Mouse (Mus musculus) left cerebral cortex, postnatal 10 days (tissue): ENCODE data around the gene Gm28557. TPM values are rescaled to one million over a fixed set of nuclear protein-coding genes. Genes with fewer than 3 reads are reported as not detected.

Experiments used
- DNase-seq, 2 experiments: peaks; one replicate each; pipeline ENCODE4 v3.0.0; 2021 to 2022; ENCODE audit warnings: low spot score in 2 of 2, mixed read lengths in 1 of 2; ENCODE audit errors: extremely low spot score in 1 of 2
- intact Hi-C: fragments of 180-260 bp; cut with DNase I; formaldehyde crosslinking; loops from one replicate; pipeline ENCODE4 v1.15.1; 2025
- total RNA-seq, 2 experiments: library from RNA; stranded (reverse); gene quantifications; 2 replicates each; pipeline ENCODE4 v1.2.3; 2021

The Gm28557 gene
- total RNA-seq, 2 experiments from 2014 or later, result 1.2 to 1.7 TPM

GRCm38 (mm10) chr13:67060161-67060785 lies 48.1 kb downstream of the Gm28557 start:
- no peak for DNase-seq
- intact Hi-C loops, result no loop called here

Other genes starting within 250 kb of the Gm28557 start
- gene Gm10767, start 203.7 kb downstream of the Gm28557 start, total RNA-seq, result 1 to 10 TPM; 2.7 to 3.2 TPM
- gene Zfp712, start 47.4 kb downstream of the Gm28557 start, total RNA-seq, result 1 to 10 TPM; 5.5 to 6.1 TPM
- 1 to 10 TPM; 3.0 TPM for gene Zfp708, start 10.6 kb downstream of the Gm28557 start, total RNA-seq
- not detected for gene Rslcan18, start 7.7 kb upstream of the Gm28557 start, total RNA-seq
- 10 to 100 TPM in 1 of 2 experiments, 1 to 10 TPM in 1; 9.2 to 11.4 TPM for gene Zfp759, start 13.1 kb upstream of the Gm28557 start, total RNA-seq
- gene Rsl1, start 64.6 kb upstream of the Gm28557 start, total RNA-seq, result 1 to 10 TPM; 4.8 to 7.8 TPM
- gene Zfp455, start 85.9 kb upstream of the Gm28557 start, total RNA-seq, result 1 to 10 TPM; 2.2 to 3.4 TPM
- 10 to 100 TPM; 19.8 to 20.5 TPM for gene Zfp458, start 169.9 kb upstream of the Gm28557 start, total RNA-seq
- 1 to 10 TPM; 3.2 to 3.6 TPM for gene Zfp457, start 197.9 kb upstream of the Gm28557 start, total RNA-seq
- gene Zfp595, start 224.0 kb upstream of the Gm28557 start, total RNA-seq, result 1 to 10 TPM; 2.3 to 2.5 TPM